Mouse (Mus musculus) liver, adult 2 months (tissue): ENCODE measurements at regions not wholly inside any gene's neighbourhood (a gene's known extent, or its start where the extent isn't known, plus 50 kb on each side); places are given as distances from the start of the nearest gene placed in this dataset.

Experiments used
- CTCF ChIP-seq: fragments of 200-500 bp; IDR thresholded peaks from 2 replicates; pipeline ENCODE4 v1.5.1; 2011; ENCODE audit warnings: low read depth, low read length, control low read depth
- POLR2A ChIP-seq: fragments of 200-500 bp; IDR thresholded peaks from 2 replicates; pipeline ENCODE4 v1.6.1; 2011; ENCODE audit warnings: low read length, control low read depth; ENCODE audit not compliant: insufficient read depth; ENCODE audit errors: extremely low read depth

- TF ChIP-seq CTCF (no peak), POLR2A (no peak)
Measured at GRCm38 (mm10) chr2:64369791-64370190, 272.0 kb upstream of the Fign start.
